Mouse (Mus musculus): ENCODE measurements around the gene Slc8b1. TPM values are rescaled to one million over a fixed set of nuclear protein-coding genes. Genes with fewer than 3 reads are reported as not detected.

Slc8b1 gene
- polyA plus RNA-seq, 1 experiment = 30.7 TPM

- DNase-seq (ENCODE audit: low read depth) = no peak
These were observed 16.5 kb downstream of the Slc8b1 start for GRCm38 (mm10) chr5:120527296-120527964.

DNA sequence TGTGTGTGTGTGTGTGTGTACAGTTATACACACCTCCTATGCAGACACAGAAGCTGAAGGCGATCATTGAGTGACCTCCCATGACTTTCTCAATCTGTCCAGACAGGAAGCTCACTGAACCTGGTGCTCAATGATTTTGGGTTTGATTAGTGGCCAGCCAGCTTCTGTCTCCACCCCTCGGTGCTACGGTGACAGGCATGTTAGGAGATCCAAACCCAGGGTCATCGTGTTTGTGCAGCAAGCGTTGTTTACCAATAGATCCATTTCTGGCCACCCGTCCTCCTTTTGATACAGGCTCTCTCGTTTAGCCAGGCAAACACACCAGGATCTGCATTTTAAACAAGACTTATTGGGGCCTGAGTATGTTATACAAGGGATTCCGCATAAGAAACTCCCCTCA lies 20.7 kb downstream of the Slc8b1 start:
- no peak for DNase-seq (ENCODE audit: low read depth)

DNA sequence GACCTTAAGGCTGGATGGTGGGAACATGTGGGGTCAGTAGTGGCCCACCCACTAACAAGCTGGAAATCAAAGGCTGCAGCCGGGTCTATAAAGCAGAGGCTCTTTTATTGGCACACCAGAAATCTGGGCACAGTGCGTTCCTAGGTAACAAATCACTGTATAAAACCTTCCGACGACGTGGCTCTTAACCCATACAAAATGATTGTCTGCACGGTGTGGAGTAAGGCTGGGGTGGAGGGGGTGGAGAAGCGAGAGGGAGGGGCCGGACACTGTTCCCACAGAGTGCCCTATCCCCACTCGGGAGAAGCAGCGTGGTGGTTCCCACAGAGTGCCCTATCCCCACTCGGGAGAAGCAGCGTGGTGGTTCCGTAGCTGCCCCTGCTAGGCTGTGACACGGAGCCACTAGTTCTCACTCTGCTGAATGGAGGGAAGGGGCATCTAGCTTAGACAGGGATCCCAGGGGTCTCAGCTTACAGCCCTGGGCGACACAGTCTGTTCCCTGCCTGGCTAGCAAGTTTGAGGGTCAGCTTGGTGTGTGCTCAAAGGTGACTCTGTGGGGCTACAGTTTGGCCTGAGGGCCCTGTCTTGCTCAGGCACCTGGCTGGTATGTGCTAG lies 23.2 kb downstream of the Slc8b1 start:
- DNase-seq (ENCODE audit: low read depth) = no peak

DNA sequence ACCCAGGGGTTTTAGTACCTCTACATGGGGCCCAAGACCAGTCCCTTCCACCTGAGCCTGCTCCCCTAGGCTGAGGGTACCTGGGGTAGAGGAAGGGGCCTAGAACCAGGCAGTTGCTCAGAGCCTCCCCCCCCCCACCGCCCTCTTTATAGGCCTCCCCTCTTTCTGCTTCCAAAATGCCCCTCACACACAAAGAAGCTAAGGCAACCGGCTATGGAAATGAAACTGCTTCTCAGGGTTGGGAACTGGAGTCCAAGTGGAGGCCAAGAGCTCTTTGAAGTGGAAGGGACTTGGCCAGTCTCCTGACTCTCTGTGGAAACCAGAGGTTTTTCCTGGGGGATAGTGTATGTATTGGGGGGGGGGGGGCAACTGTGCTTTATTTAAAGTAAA lies 23.7 kb downstream of the Slc8b1 start:
- no peak for DNase-seq (ENCODE audit: low read depth)

DNA sequence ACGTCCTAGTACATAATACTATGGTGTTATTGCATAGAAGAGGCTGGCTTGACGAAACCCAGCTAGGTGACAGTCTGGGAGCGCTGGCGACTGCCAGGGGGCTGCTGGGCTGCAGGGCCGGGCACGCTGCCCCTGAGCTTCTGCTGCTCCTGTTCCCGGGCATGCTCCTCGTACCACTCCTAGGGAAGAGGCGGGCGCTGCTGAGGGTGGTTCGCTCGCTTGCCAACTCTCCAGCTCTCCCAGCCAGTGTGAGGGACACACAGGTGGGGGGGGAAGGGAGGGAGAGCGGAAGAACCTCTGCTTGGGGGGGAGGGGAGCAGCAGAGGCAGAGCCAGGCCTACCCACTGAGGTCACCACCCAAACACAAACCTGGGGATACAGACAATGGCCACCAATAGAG lies 25.1 kb downstream of the Slc8b1 start:
- no peak for DNase-seq (ENCODE audit: low read depth)

DNA sequence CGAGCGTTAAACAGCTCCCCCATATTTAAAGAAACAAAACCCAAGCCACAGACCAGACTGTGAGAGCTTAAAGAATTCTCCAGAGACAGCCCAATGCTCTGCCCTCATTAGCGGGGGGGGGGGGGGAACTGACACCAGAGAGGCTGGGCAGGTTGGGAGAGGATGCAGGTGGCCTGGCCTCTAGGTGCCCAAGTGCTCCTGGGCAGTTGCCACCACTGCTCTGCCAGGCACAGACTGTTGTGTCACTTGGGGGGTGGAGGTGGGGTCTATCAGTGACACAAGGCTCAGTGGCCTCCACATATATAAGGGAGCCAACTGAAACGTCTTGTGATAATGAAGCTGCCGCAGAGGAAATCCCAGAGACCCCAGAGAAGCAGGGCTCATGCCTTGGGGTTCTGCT lies 25.7 kb downstream of the Slc8b1 start:
- no peak for DNase-seq (ENCODE audit: low read depth)

DNA sequence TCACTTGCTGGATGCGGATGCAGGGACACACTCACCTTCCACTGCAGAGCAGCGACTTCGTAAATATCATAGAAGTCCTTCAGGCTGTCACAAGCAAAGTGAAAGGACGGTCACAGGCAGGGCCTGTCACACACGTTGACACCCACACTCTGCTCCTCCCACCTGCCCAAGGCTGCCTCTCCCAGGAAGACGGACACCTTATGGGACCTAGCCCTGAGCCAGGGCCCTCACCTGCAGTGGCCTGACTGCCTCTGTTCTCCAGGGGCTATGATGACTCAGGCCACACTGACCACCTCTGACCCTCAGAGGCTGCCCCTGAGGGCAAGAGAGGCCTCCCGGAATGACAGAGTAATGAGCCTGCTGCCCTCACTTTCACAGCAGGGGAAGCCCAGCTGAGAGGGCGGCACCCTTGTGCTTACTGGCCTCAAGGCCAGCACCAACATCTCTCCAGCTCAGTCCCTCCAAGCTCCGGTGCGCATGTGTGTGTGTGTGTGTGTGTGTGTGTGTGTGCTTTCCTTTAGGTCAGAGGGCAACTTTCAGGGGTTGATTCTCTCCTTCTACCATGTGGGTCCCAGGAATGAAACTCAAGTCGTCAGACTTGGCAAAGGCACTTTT lies 37.4 kb downstream of the Slc8b1 start:
- no peak for DNase-seq (ENCODE audit: low read depth)

GRCm38 (mm10) chr5:120550137-120550536 lies 39.2 kb downstream of the Slc8b1 start:
- DNase-seq (ENCODE audit: low read depth) = no peak

DNA sequence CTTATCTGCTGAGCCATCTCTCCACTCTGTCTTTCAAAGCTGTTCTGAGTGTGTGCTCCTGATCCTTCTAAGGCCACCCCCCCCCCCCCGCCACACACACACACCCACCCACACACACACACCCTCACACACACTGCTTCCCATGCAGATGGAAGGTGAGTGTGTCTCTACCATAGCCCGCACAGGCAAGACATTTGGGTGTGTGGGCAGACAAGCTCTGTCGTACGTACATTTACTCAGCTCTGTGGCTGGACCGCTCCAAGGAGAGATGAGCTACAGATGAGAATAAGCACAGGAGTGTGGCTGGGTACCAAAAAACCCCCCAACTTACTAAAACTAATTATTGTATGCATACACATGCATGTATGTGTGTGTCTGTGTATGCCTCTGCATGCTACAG lies 39.7 kb downstream of the Slc8b1 start:
- no peak for DNase-seq (ENCODE audit: low read depth)

DNA sequence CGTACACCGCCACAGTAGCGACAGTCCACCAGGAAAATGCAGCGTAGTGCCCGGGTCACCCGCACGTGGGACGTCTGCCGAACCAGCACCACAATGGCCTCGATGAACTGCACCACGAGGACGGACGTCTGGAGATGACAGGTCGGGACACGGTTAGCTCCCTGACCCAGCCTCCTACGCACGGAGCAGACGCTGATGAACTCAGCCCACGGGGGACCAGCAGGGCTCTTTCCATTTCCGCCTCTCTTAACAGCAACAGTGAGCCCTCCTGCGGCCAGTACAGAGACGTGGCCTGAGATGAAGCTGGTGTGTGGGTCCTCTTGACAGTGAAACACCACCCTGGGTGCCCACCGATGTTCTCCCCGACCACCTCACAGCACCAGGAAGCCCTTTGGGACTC lies 44.9 kb downstream of the Slc8b1 start:
- no peak for DNase-seq (ENCODE audit: low read depth)

DNA sequence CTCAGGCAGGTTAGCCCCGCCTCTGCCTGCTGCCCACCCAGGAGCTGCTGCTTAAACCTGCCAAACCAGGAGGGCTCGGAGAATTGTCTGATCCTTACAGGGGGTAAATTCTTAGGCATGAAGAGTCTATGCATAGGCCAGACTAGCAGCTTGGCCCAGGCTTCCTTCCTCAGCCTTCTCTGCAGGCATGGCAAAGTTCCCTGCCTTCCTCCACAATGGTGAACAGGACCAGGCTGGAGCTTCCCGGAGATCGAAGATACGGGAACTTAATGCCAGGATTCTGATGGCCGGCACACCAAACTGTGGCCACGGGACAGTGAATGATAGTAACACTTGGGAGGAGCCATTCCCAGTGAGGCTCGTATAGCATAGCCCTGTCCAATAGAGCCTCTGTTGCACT lies 47.1 kb downstream of the Slc8b1 start:
- no peak for DNase-seq (ENCODE audit: low read depth)

- DNase-seq (ENCODE audit: low read depth) = no peak
These were observed 47.8 kb downstream of the Slc8b1 start for GRCm38 (mm10) chr5:120558762-120559161.

GRCm38 (mm10) chr5:120560129-120560615 lies 49.2 kb downstream of the Slc8b1 start:
- DNase-seq (ENCODE audit: low read depth) = no peak

- peak; percentile 38 for DNase-seq (ENCODE audit: low read depth)
These were observed 49.8 kb downstream of the Slc8b1 start for GRCm38 (mm10) chr5:120560616-120561311.

DNA sequence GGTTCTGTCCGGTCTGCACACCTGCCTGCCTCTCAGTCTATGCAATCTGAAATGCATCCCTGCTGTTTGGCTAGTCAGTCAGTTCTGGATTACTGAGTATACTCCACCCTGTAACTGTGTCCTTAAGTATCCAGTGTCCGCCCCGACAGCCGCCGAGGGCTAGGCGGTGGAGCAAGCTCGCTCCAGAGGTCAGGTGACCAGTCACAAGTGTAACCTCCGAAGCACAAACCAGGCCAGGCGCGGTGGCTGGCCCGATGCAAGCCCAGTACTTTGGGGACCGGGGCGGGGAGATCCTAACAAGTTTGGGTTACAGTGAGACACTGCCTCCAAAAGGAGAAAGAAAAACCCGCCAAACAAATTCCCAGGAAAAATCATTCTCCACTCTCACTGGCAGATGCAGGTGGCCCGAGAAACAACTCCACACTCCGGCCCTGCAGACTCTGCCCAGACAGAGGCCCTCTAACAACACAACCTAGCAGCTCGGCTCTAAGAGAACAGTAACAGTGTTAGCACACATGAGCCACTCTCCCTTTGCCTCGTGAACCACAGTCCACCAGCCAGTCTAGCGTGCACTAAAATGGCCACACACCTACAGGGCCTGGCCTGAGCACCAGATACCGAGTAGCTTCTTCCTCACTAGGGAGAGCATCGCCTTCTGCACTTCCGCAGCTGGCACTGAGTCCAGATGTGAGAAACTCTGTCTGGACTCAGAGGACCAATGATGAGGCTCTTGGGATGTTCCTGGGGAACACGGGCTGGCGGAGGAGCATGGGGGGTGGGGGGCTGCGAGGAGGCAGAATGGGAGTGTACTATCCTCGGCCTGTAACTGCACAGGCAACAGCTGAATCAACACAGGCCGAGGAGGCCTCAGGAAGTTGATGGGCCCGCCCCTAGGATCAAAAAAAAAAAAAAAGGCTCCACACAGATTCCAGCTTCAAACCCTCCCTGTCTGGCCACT lies 52.3 kb downstream of the Slc8b1 start:
- no peak for DNase-seq (ENCODE audit: low read depth)

- DNase-seq (ENCODE audit: low read depth) = no peak
These were observed 52.9 kb downstream of the Slc8b1 start for GRCm38 (mm10) chr5:120563914-120564311.

DNA sequence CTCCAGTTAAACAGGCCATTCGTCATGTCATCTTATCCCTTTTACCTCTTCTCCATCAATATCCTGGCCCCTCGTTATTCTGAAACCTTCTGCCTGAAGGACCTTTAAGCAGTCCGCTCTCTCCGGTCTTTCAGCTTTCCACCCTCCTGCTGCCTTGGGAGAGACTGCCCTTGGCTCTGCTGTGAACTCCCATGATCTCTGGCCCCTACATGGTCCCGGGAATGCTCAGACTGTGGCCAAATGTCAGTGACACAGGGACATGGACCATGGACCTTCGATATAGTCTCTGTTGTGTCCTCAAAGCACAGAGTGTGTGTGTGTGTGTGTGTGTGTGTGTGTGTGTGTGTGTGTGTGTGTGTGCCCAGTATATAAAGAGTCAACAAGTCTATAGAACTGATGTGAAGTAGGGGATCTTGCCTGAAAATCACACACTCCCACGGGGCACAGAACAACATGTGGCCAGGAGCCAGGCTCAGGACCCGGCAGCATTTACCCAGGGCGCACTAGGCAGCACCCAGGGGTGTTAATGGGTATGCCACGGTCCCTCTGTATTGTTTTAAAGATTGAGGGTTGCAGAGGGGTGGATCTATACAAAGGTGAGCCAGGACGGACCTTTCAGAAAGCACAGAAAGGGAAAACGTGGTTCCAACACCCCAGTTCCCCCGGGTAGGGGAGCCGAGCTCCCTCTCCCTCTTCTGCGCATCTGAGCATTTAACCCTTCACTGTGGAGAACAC lies 54.4 kb downstream of the Slc8b1 start:
- no peak for DNase-seq (ENCODE audit: low read depth)

GRCm38 (mm10) chr5:120566101-120566500 lies 55.1 kb downstream of the Slc8b1 start:
- no peak for DNase-seq (ENCODE audit: low read depth)

GRCm38 (mm10) chr5:120566681-120567252 lies 55.8 kb downstream of the Slc8b1 start:
- no peak for DNase-seq (ENCODE audit: low read depth)

- no peak for DNase-seq (ENCODE audit: low read depth)
These were observed 56.3 kb downstream of the Slc8b1 start for GRCm38 (mm10) chr5:120567253-120567701.
